Mouse (Mus musculus) olfactory bulb, adult 2 months (tissue): ENCODE results near the gene Rbm17.

Experiments used
- CTCF ChIP-seq: fragments of 200-500 bp; IDR thresholded peaks from 2 replicates; pipeline ENCODE4 v1.5.1; 2012; ENCODE audit warnings: low read depth, mild to moderate bottlenecking, low read length, moderate library complexity; ENCODE audit not compliant: insufficient read depth
- POLR2A ChIP-seq: fragments of 200-500 bp; IDR thresholded peaks from 2 replicates; pipeline ENCODE4 v1.6.1; 2012; ENCODE audit warnings: mild to moderate bottlenecking, low read depth, low read length, moderate library complexity; ENCODE audit not compliant: insufficient read depth

DNA sequence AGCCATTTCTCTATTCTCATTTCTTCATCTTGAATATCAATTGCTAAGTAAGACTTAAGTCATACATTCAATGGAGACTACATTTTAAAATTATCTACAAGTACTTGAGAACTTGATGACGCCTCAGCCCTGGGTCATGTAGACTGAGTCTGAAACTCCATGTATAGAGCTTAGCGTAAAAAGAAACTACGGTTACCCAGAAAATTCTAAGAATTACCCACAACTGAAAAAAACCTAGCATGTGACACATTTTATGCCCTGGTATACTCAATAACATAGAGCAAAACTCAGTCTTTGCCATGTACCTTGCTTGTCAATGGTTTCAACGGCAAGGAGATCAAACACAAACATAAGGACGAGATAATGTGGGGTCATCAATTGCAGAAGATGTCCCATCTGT, 21.9 kb upstream of the Rbm17 start, which contains the start of gene Gm17490:
- TF ChIP-seq CTCF (no peak), POLR2A (no peak)
